Mouse (Mus musculus) urinary bladder, postnatal 4 days (tissue): Measurements from ENCODE around the gene Mettl27.
A peak's percentile ranks its signal among the peaks of the same experiment; 100 is the strongest.
"Not testable (repeated sequence)": the region's sequence is repeated elsewhere in the genome, so short reads cannot be mapped to it uniquely, and the experiment has no call there.

Experiments
- DNase-seq, 2 experiments: peaks; one replicate each; pipeline ENCODE4 v3.0.0; 2021 to 2022; ENCODE audit warnings: low spot score in 2 of 2

Mettl27 gene

GRCm38 (mm10) chr5:134920106-134920687 is 12.0 kb upstream of the Mettl27 start:
- DNase-seq: no peak

- DNase-seq: no peak
Observed at GRCm38 (mm10) chr5:134921106-134921505, 11.1 kb upstream of the Mettl27 start.

GRCm38 (mm10) chr5:134923141-134923540 is 9.0 kb upstream of the Mettl27 start:
- DNase-seq: no peak

GRCm38 (mm10) chr5:134926726-134927125 is 5.4 kb upstream of the Mettl27 start:
- no peak for DNase-seq

GRCm38 (mm10) chr5:134929988-134930387 is 2.2 kb upstream of the Mettl27 start:
- no peak for DNase-seq

GRCm38 (mm10) chr5:134932903-134933276 is 722 bp downstream of the Mettl27 start:
- DNase-seq: no peak

- no peak for DNase-seq
Observed at GRCm38 (mm10) chr5:134933281-134933680, 1.1 kb downstream of the Mettl27 start.

GRCm38 (mm10) chr5:134933686-134934085 is 1.5 kb downstream of the Mettl27 start:
- not testable (repeated sequence) for DNase-seq

GRCm38 (mm10) chr5:134934666-134935065 is 2.5 kb downstream of the Mettl27 start:
- no peak for DNase-seq

GRCm38 (mm10) chr5:134936051-134936450 is 3.9 kb downstream of the Mettl27 start:
- no peak for DNase-seq

- DNase-seq: no peak
Observed at GRCm38 (mm10) chr5:134936626-134937185, 4.5 kb downstream of the Mettl27 start.

GRCm38 (mm10) chr5:134939069-134939468 is 6.9 kb downstream of the Mettl27 start:
- no peak for DNase-seq

GRCm38 (mm10) chr5:134939554-134939953 is 7.4 kb downstream of the Mettl27 start:
- not testable (repeated sequence) for DNase-seq

GRCm38 (mm10) chr5:134941472-134942209 is 9.5 kb downstream of the Mettl27 start:
- no peak for DNase-seq

GRCm38 (mm10) chr5:134942740-134943139 is 10.6 kb downstream of the Mettl27 start:
- DNase-seq: no peak

GRCm38 (mm10) chr5:134944179-134944578 is 12.0 kb downstream of the Mettl27 start:
- DNase-seq: no peak

- DNase-seq: no peak
Observed at GRCm38 (mm10) chr5:134945266-134945959, 13.2 kb downstream of the Mettl27 start.

GRCm38 (mm10) chr5:134946063-134946856 is 14.1 kb downstream of the Mettl27 start:
- DNase-seq: no peak

GRCm38 (mm10) chr5:134946857-134947255 is 14.7 kb downstream of the Mettl27 start, which contains the start of gene Cldn4:
Gene Cldn4 (minus strand): TSS chr5:134946934.
- DNase-seq: peak; percentile 72 to 73

GRCm38 (mm10) chr5:134947420-134948084 is 15.4 kb downstream of the Mettl27 start:
- no peak for DNase-seq

- DNase-seq: no peak
Observed at GRCm38 (mm10) chr5:134948085-134948439, 15.9 kb downstream of the Mettl27 start.
